Mouse (Mus musculus) neural tube, embryonic 10.5 days (tissue): ENCODE data around the gene Nom1.
"Not testable (repeated sequence)": the region's sequence is repeated elsewhere in the genome, so short reads cannot be mapped to it uniquely, and the experiment has no call there.

ENCODE experiments used
- DNase-seq: peaks from one replicate; pipeline ENCODE4 v3.0.0-alpha.2; 2017; ENCODE audit warnings: low spot score; ENCODE audit errors: extremely low spot score

The Nom1 gene

GRCm38 (mm10) chr5:29434228-29434871, at the start of gene Nom1:
TSS of gene Nom1 (plus strand) at chr5:29434664.
- DNase-seq, result peak; percentile 91

- DNase-seq, result no peak
Measured at GRCm38 (mm10) chr5:29387591-29387990, 46.9 kb upstream of the Nom1 start.

- no peak for DNase-seq
Measured at GRCm38 (mm10) chr5:29388181-29388943, 46.1 kb upstream of the Nom1 start.

GRCm38 (mm10) chr5:29388944-29389765, 45.3 kb upstream of the Nom1 start:
- DNase-seq, result peak; percentile 77

GRCm38 (mm10) chr5:29398427-29398826, 36.0 kb upstream of the Nom1 start:
- no peak for DNase-seq

- DNase-seq, result no peak
Measured at GRCm38 (mm10) chr5:29410854-29411253, 23.6 kb upstream of the Nom1 start.

GRCm38 (mm10) chr5:29413041-29413440, 21.4 kb upstream of the Nom1 start:
- DNase-seq, result no peak

- not testable (repeated sequence) for DNase-seq
Measured at GRCm38 (mm10) chr5:29423330-29423729, 11.1 kb upstream of the Nom1 start.

- DNase-seq, result no peak
Measured at GRCm38 (mm10) chr5:29434872-29435358, 451 bp downstream of the Nom1 start.

GRCm38 (mm10) chr5:29435491-29435890, 1.0 kb downstream of the Nom1 start:
- no peak for DNase-seq

GRCm38 (mm10) chr5:29436728-29437127, 2.3 kb downstream of the Nom1 start:
- DNase-seq, result not testable (repeated sequence)

- no peak for DNase-seq
Measured at GRCm38 (mm10) chr5:29445275-29445674, 10.8 kb downstream of the Nom1 start.

- peak; percentile 9 for DNase-seq
Measured at GRCm38 (mm10) chr5:29452352-29452751, 17.9 kb downstream of the Nom1 start.

GRCm38 (mm10) chr5:29456895-29457656, 22.6 kb downstream of the Nom1 start:
- DNase-seq, result no peak

- no peak for DNase-seq
Measured at GRCm38 (mm10) chr5:29462943-29463686, 28.7 kb downstream of the Nom1 start.

GRCm38 (mm10) chr5:29467489-29468350, 33.3 kb downstream of the Nom1 start:
- DNase-seq, result peak; percentile 68

- DNase-seq, result peak; percentile 42
Measured at GRCm38 (mm10) chr5:29468351-29469065, 34.0 kb downstream of the Nom1 start.

GRCm38 (mm10) chr5:29469501-29469900, 35.0 kb downstream of the Nom1 start:
- no peak for DNase-seq

GRCm38 (mm10) chr5:29470271-29470670, 35.8 kb downstream of the Nom1 start:
- DNase-seq, result no peak
